Mouse (Mus musculus) lung, postnatal 0 days (tissue): Measurements from ENCODE around the gene Spn. TPM values are rescaled to one million over a fixed set of nuclear protein-coding genes. Genes with fewer than 3 reads are reported as not detected.

Experiments
- ATAC-seq: fragments of 200-750 bp; cut with Nextera tagmentation; 2 replicates; pipeline ENCODE4 v1.8.0; 2017; ENCODE audit warnings: moderate library complexity
- DNase-seq: peaks from one replicate; pipeline ENCODE4 v3.0.0-alpha.2; 2016; ENCODE audit warnings: low spot score
- H3K27ac ChIP-seq: fragments of 300-500 bp; sonication (generic); 2 replicates; pipeline ENCODE4 v1.5.1; 2014; ENCODE audit warnings: antibody characterized with exemption, mild to moderate bottlenecking, low read length, mixed read lengths
- H3K27me3 ChIP-seq: fragments of 300-500 bp; sonication (generic); replicated peaks from 2 replicates; pipeline ENCODE4 v1.6.1; 2014; ENCODE audit warnings: low read length, mixed read lengths; ENCODE audit not compliant: insufficient read depth
- H3K36me3 ChIP-seq: fragments of 300-500 bp; sonication (generic); 2 replicates; pipeline ENCODE4 v1.6.1; 2014; ENCODE audit warnings: low read length, mixed read lengths; ENCODE audit not compliant: insufficient read depth
- H3K4me1 ChIP-seq: fragments of 300-500 bp; sonication (generic); 2 replicates; pipeline ENCODE4 v1.6.1; 2014; ENCODE audit warnings: antibody characterized with exemption, low read depth, low read length, mixed read lengths; ENCODE audit not compliant: insufficient read depth
- H3K4me2 ChIP-seq: fragments of 300-500 bp; sonication (generic); replicated peaks from 2 replicates; pipeline ENCODE4 v1.6.1; 2014; ENCODE audit warnings: low read depth, mild to moderate bottlenecking, low read length, moderate library complexity, mixed read lengths
- H3K4me3 ChIP-seq: fragments of 300-500 bp; sonication (generic); 2 replicates; pipeline ENCODE4 v1.5.1; 2014; ENCODE audit warnings: low read depth, low read length
- H3K9ac ChIP-seq: fragments of 300-500 bp; sonication (generic); replicated peaks from 2 replicates; pipeline ENCODE4 v1.6.1; 2014; ENCODE audit warnings: low read depth, mild to moderate bottlenecking
- H3K9me3 ChIP-seq: fragments of 300-500 bp; sonication (generic); 2 replicates; pipeline ENCODE4 v1.6.1; 2016; ENCODE audit warnings: low read length, mixed read lengths
- CTCF ChIP-seq: IDR thresholded peaks from 2 replicates; pipeline ENCODE4 v1.5.1; 2016; ENCODE audit warnings: antibody characterized with exemption, mild to moderate bottlenecking
- EP300 ChIP-seq: IDR thresholded peaks from 2 replicates; pipeline ENCODE4 v1.6.1; 2016; ENCODE audit warnings: antibody characterized with exemption, mild to moderate bottlenecking, control low read depth
- WGBS: fragments of 180-500 bp; shearing (Covaris S2); extraction: QIAGEN DNeasy Blood & Tissue Kit; methylation state at CpG from one replicate; pipeline ENCODE4 v1.1.7; 2014; 5-methylcytosine and 5-hydroxymethylcytosine counted together
- polyA plus RNA-seq: library from polyadenylated mRNA; unstranded; fragments of >200 nt; fragmentation: Nextera tagmentation; extraction: Ambion mirVana; gene quantifications from 2 replicates; pipeline ENCODE4 v1.2.1, GENCODE M21; 2015

Spn gene
- polyA plus RNA-seq, 1 experiment from 2014 or later, result 0.73 TPM

DNA sequence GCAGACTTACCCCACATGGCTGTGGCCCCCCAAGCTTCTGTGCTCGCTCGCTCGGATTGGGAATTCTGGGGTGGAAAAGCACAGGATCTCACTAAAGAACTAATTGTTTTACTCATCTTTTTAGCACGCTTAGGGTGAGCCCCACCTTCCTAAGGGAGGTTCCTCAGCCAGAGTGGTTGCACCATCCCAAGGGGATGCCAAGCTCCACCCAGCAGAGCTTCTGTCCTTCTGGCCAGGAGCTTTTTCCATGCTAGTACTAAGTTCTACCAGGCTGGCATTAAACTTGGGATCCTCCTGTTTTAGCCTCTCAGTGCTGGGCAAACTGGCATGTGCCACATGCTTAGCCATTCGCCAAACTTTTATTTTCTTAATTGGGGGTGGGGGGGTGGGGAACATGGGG is 24.9 kb upstream of the Spn start:
- DNase-seq, result peak; percentile 32
- H3K9me3 ChIP-seq, result no peaks in the 10 kb centered on the region
- no peaks in the 10 kb centered on the region for H3K4me1 ChIP-seq
- H3K9ac ChIP-seq, result no peak overlapping the region
- H3K27ac ChIP-seq, result no peak overlapping the region
- no peak overlapping the region for H3K4me3 ChIP-seq
- 79% methylated on average over 5 of the region's 5 CpGs for WGBS
- TF ChIP-seq CTCF (no peak), EP300 (no peak)
- no peaks in the 10 kb centered on the region for H3K36me3 ChIP-seq
- no peaks in the 10 kb centered on the region for H3K27me3 ChIP-seq
- ATAC-seq, result no peak
- H3K4me2 ChIP-seq, result no peak overlapping the region

DNA sequence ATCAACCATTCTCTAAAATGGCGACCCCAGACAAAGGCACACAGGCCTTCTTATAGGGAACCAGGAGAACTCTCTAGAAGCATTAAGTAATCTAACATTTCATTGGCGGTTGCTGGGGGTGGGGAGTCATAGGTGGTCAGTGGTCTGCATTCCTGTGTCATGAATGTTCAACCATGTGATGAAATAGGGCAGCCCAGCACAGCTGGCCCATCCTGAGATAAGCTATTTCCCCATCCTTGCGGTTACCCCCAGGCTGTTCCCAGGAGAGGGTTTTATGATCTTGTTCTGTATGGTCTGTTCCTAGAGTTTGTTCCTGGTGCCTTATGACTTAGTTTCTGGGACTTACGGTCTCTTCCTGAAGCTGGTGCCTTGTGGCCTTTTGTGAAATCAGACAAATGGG is 19.9 kb upstream of the Spn start:
- no peak overlapping the region for H3K27ac ChIP-seq
- TF ChIP-seq EP300 (peak; percentile 25; the same call in 1 of the 2 replicates), CTCF (no peak)
- no peak overlapping the region for H3K4me2 ChIP-seq
- ATAC-seq, result 0 out of 2 replicates have a peak, but pooled peaks have one; percentile 23
- H3K27me3 ChIP-seq, result no peaks in the 10 kb centered on the region
- no peaks in the 10 kb centered on the region for H3K36me3 ChIP-seq
- H3K4me3 ChIP-seq, result no peak overlapping the region
- peak; percentile 43 for DNase-seq
- no peaks in the 10 kb centered on the region for H3K4me1 ChIP-seq
- H3K9me3 ChIP-seq, result no peaks in the 10 kb centered on the region
- H3K9ac ChIP-seq, result no peak overlapping the region
- 79% methylated on average over 4 of the region's 4 CpGs for WGBS

DNA sequence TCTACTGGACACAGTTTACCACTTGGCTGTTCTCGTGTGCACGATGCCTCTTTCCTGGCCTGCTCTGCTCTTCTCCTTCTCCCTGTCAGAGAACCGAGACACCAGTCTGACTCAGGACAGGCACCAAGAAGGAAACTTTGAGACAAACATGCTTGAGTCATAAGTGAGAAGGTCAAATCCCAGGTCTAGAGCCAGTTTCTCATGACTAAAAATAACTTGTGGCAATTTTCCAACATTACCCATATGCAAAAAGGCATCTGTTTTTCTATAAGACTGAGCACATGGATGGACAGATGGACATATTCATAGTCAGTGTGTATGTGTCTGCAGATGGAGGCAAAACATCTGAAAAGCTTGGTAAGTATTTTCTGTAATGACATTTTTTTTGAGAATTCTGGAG is 15.9 kb upstream of the Spn start:
- ATAC-seq (peak; percentile 68), DNase-seq (peak; percentile 75)
- Histone ChIP-seq H3K9ac (no peak overlapping the region), H3K27ac (no peak overlapping the region), H3K27me3 (no peaks in the 10 kb centered on the region), H3K4me1 (no peaks in the 10 kb centered on the region), H3K4me2 (no peak overlapping the region), H3K4me3 (no peak overlapping the region), H3K36me3 (no peaks in the 10 kb centered on the region), H3K9me3 (no peaks in the 10 kb centered on the region)
- TF ChIP-seq CTCF, result no peak
- WGBS, result 44% methylated on average over 3 of the region's 3 CpGs

DNA sequence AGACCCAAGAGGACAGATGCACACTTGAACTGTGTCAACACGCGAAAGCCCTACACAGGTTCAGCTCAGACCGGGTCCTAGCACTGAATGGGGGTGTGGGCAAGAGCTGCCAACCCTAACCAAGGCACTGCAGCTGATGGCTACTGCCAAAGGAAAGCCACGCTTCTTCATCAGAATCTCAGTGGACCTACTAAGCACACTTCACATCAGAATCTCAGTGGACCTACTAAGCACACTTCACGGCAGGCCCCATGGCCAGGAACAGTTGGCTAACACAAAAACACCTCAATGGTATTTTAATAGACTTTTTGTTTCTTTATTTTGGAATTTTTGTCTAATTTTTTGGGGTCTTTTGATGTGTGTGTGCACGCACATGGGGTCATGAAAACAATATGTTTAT is 14.8 kb upstream of the Spn start:
- H3K36me3 ChIP-seq, result no peaks in the 10 kb centered on the region
- H3K4me1 ChIP-seq, result no peaks in the 10 kb centered on the region
- ATAC-seq (no peak), DNase-seq (no peak)
- 89% methylated on average over 6 of the region's 6 CpGs for WGBS
- no peak overlapping the region for H3K4me3 ChIP-seq
- TF ChIP-seq CTCF (no peak), EP300 (no peak)
- no peak overlapping the region for H3K9ac ChIP-seq
- no peak overlapping the region for H3K27ac ChIP-seq
- no peaks in the 10 kb centered on the region for H3K27me3 ChIP-seq
- no peaks in the 10 kb centered on the region for H3K9me3 ChIP-seq
- H3K4me2 ChIP-seq, result no peak overlapping the region

DNA sequence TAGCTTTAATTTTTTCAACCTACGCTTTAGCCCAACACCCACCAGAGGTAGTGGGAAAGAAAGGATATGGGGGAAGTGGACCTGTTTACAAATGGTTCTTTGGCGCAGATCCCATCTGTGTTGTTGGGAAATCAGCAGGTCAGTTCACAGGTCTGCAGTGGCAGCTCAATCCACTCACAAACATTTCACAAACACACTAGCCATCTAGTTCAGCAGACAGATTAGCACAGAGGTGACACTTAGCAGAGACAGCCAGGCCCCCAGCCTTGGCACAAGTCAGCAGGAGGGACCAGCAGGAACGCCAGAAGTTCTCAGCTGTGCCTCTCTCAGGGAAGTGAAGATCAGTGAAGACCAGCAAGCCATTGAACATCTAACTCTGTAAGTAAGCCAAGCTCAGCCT is 10.3 kb upstream of the Spn start:
- peak; percentile 88 for ATAC-seq
- H3K27ac ChIP-seq, result no peak overlapping the region; the same call in 1 of the 2 replicates
- no peak overlapping the region for H3K4me2 ChIP-seq

DNA sequence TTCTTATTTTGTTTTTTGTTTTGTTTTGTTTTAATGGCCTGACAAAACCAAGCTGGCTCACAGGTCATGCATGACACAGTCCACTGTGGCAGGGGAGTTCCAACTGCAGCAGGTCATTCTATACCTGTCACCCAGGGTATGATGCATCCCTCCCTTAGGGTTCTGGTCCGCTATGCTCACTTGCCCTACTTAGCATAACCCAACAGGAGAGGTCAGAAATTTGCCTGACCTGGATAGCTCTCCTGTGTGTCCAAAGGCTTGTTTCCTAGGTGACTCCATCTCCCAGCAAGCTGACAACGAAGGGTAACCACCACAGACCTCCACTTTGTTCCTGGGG is 8.6 kb upstream of the Spn start:
- WGBS, result 73% methylated on average over 2 of the region's 2 CpGs

More for the DNA sequence above, 10.3 kb upstream of the Spn start:
- no peaks in the 10 kb centered on the region for H3K36me3 ChIP-seq
- H3K27me3 ChIP-seq, result no peaks in the 10 kb centered on the region
- H3K4me3 ChIP-seq, result no peak overlapping the region
- no peaks in the 10 kb centered on the region for H3K4me1 ChIP-seq
- 27% methylated on average over 3 of the region's 3 CpGs for WGBS
- no peaks in the 10 kb centered on the region for H3K9me3 ChIP-seq
- no peak for TF ChIP-seq CTCF
- peak; percentile 21 for TF ChIP-seq EP300
- H3K9ac ChIP-seq, result no peak overlapping the region
- peak; percentile 80 for DNase-seq

More for the DNA sequence above, 8.6 kb upstream of the Spn start:
- Histone ChIP-seq H3K4me3 (no peak overlapping the region), H3K4me2 (no peak overlapping the region), H3K9me3 (no peaks in the 10 kb centered on the region), H3K27me3 (no peaks in the 10 kb centered on the region), H3K9ac (no peak overlapping the region), H3K4me1 (no peaks in the 10 kb centered on the region), H3K27ac (no peak overlapping the region), H3K36me3 (no peaks in the 10 kb centered on the region)
- DNase-seq (no peak), ATAC-seq (no peak)
- TF ChIP-seq CTCF, result no peak
- TF ChIP-seq EP300, result no peak
